Comparison of ENCODE assay signal across 19 mouse cellular contexts in genomic region chr3:100811836-100812235, GRCm38 (mm10). TPM values are rescaled to one million over a fixed set of nuclear protein-coding genes. Genes with fewer than 3 reads are reported as not detected.
"Had no signal": no experiment of that assay in that cellular context is flagged by ENCODE, and none has a peak within 500 bp of the region (broad histone marks: within the 10 kb centered on the region; RNA-seq: fewer than 3 reads in every experiment).

No protein-coding gene starts in this region.

- H3K4me3 ChIP-seq: limb, embryonic 15.5 days; liver, embryonic 12.5 days; megakaryocyte, embryonic 14.5 days; midbrain, embryonic 15.5 days; stomach, embryonic 15.5 days had no signal

- DNase-seq: kidney, adult 18-20 months; kidney, postnatal 25 days; layer of hippocampus, postnatal 36 days; lung, embryonic 14.5 days; lung, postnatal 10 days; right cerebral cortex, postnatal 14 days; thymus, adult 2 months had no signal

- H3K27ac ChIP-seq: limb, embryonic 15.5 days; liver, embryonic 12.5 days; macrophage; midbrain, embryonic 15.5 days; stomach, embryonic 15.5 days had no signal

- ATAC-seq: liver, embryonic 12.5 days; midbrain, embryonic 15.5 days had no signal

RNA-seq across cellular contexts. Expression of gene Vtcn1, which starts 13.4 kb away (rescaled TPM):
- total RNA-seq: layer of hippocampus, adult 8-10 months; layer of hippocampus, postnatal 36 days; monocyte, adult 5-6 weeks had no signal
- polyA plus RNA-seq: limb, embryonic 11.5 days; liver, embryonic 12.5 days; macrophage; midbrain, embryonic 11.5 days; midbrain, embryonic 15.5 days; neural tube, embryonic 14.5 days; spleen, adult 2 months had no signal
